Mouse (Mus musculus) CH12.LX (cell line): ENCODE data around the gene Atg4b. TPM values are rescaled to one million over a fixed set of nuclear protein-coding genes. Genes with fewer than 3 reads are reported as not detected.

Experiments used
- DNase-seq: peaks from one replicate; pipeline ENCODE4 v3.0.0-alpha.2; 2013; ENCODE audit errors: extremely low read depth
- H3K27ac ChIP-seq: 2 replicates; pipeline ENCODE4 v1.5.1; 2012; ENCODE audit warnings: low read depth, mild to moderate bottlenecking, control low read depth, moderate library complexity; ENCODE audit not compliant: insufficient read depth
- H3K27me3 ChIP-seq: replicated peaks from 2 replicates; pipeline ENCODE3; 2012; ENCODE audit warnings: inconsistent platforms
- H3K36me3 ChIP-seq, 2 experiments: replicated peaks in 1 of 2; 2 replicates each; pipeline versions ENCODE3 to v1.6.1; 2012; ENCODE audit warnings: inconsistent platforms in 1 of 2, low read length in 1 of 2, mild to moderate bottlenecking in 1 of 2, mixed read lengths in 1 of 2, moderate library complexity in 1 of 2; ENCODE audit not compliant: control insufficient read depth in 1 of 2, insufficient read depth in 1 of 2
- H3K4me1 ChIP-seq, 2 experiments: 2 replicates each; pipeline ENCODE4 v1.6.1; 2012; ENCODE audit warnings: inconsistent platforms in 1 of 2, moderate library complexity in 1 of 2; ENCODE audit not compliant: insufficient read depth in 2 of 2, control insufficient read depth in 1 of 2
- H3K4me2 ChIP-seq: 2 replicates; pipeline ENCODE4 v1.6.1; 2012; ENCODE audit warnings: low read depth, mild to moderate bottlenecking, control low read depth; ENCODE audit not compliant: poor library complexity, insufficient read depth, severe bottlenecking
- H3K4me3 ChIP-seq, 3 experiments: fragments of 150-350 bp in 1 of 3; sonication (generic) in 1 of 3; replicated peaks in 1 of 3; 2 replicates each; pipeline versions ENCODE3 to v1.5.1; 2011 to 2012; ENCODE audit warnings: low read depth in 2 of 3, low read length in 2 of 3, mild to moderate bottlenecking in 2 of 3, moderate library complexity in 2 of 3, control low read depth in 1 of 3, improper control_type of control experiment in 1 of 3, inconsistent platforms in 1 of 3, mixed read lengths in 1 of 3; ENCODE audit not compliant: poor library complexity in 1 of 3
- H3K79me2 ChIP-seq: replicated peaks from 2 replicates; pipeline ENCODE4 v1.6.1; 2012; ENCODE audit warnings: mild to moderate bottlenecking, moderate library complexity; ENCODE audit not compliant: control insufficient read depth, poor library complexity, insufficient read depth, severe bottlenecking; ENCODE audit errors: extremely low read depth
- H3K9ac ChIP-seq: 2 replicates; pipeline ENCODE4 v1.6.1; 2012; ENCODE audit warnings: low read depth, mild to moderate bottlenecking, control low read depth, moderate library complexity; ENCODE audit not compliant: insufficient read depth
- H3K9me3 ChIP-seq: replicated peaks from 2 replicates; pipeline ENCODE3; 2012; ENCODE audit warnings: low read length, inconsistent platforms, mixed read lengths
- BHLHE40 ChIP-seq: IDR thresholded peaks from 2 replicates; pipeline ENCODE4 v1.6.1; 2011; ENCODE audit warnings: mild to moderate bottlenecking, low read depth, low read length, improper control_type of control experiment
- CTCF ChIP-seq, 2 experiments: IDR thresholded peaks in 1 of 2; conservative IDR thresholded peaks in 1 of 2; 2 replicates each; pipeline ENCODE4 v1.5.1; 2011 to 2012; ENCODE audit warnings: low read depth in 2 of 2, low read length in 2 of 2, improper control_type of control experiment in 1 of 2, inconsistent platforms in 1 of 2, mild to moderate bottlenecking in 1 of 2, moderate library complexity in 1 of 2
- EP300 ChIP-seq: IDR thresholded peaks from 2 replicates; pipeline ENCODE4 v1.6.1; 2011; ENCODE audit warnings: low read length, improper control_type of control experiment
- ETS1 ChIP-seq: conservative IDR thresholded peaks from 2 replicates; pipeline ENCODE4 v1.6.1; 2012; ENCODE audit warnings: low read depth, mild to moderate bottlenecking, inconsistent platforms, low read length, improper control_type of control experiment, moderate library complexity
- GABPA ChIP-seq: IDR thresholded peaks from 2 replicates; pipeline ENCODE4 v1.6.1; 2012; ENCODE audit warnings: low read depth, low read length, improper control_type of control experiment, inconsistent platforms; ENCODE audit not compliant: insufficient replicate concordance
- IRF4 ChIP-seq: IDR thresholded peaks from 2 replicates; pipeline ENCODE4 v1.6.1; 2014; ENCODE audit warnings: low read depth, mild to moderate bottlenecking, inconsistent platforms, low read length, improper control_type of control experiment
- JUN ChIP-seq: IDR thresholded peaks from 2 replicates; pipeline ENCODE4 v1.6.1; 2011; ENCODE audit warnings: low read depth, mild to moderate bottlenecking, low read length, improper control_type of control experiment, moderate library complexity; ENCODE audit not compliant: insufficient read depth
- JUND ChIP-seq: conservative IDR thresholded peaks from 2 replicates; pipeline ENCODE4 v1.6.1; 2011; ENCODE audit warnings: low read depth, low read length, improper control_type of control experiment
- MAX ChIP-seq: IDR thresholded peaks from 2 replicates; pipeline ENCODE4 v1.6.1; 2011; ENCODE audit warnings: low read length, improper control_type of control experiment
- MAZ ChIP-seq: IDR thresholded peaks from 2 replicates; pipeline ENCODE4 v1.6.1; 2012; ENCODE audit warnings: low read depth, mild to moderate bottlenecking, inconsistent platforms, low read length, improper control_type of control experiment, moderate library complexity
- MEF2A ChIP-seq: IDR thresholded peaks from 2 replicates; pipeline ENCODE4 v1.6.1; 2014; ENCODE audit warnings: low read depth, mild to moderate bottlenecking, inconsistent platforms, low read length, improper control_type of control experiment, borderline replicate concordance
- NELFE ChIP-seq: IDR thresholded peaks from 2 replicates; pipeline ENCODE4 v1.6.1; 2011; ENCODE audit warnings: low read depth, low read length, improper control_type of control experiment
- POLR2A ChIP-seq: IDR thresholded peaks from 2 replicates; pipeline ENCODE4 v1.6.1; 2011; ENCODE audit warnings: low read depth, mild to moderate bottlenecking, improper control_type of control experiment, low read length
- SMC3 ChIP-seq: IDR thresholded peaks from 2 replicates; pipeline ENCODE4 v1.6.1; 2011; ENCODE audit warnings: low read depth, low read length, improper control_type of control experiment
- TBP ChIP-seq: conservative IDR thresholded peaks from 2 replicates; pipeline ENCODE4 v1.6.1; 2011; ENCODE audit warnings: low read depth, low read length, improper control_type of control experiment
- ZKSCAN1 ChIP-seq: IDR thresholded peaks from 2 replicates; pipeline ENCODE4 v1.6.1; 2012; ENCODE audit warnings: low read depth, inconsistent platforms, low read length, improper control_type of control experiment, borderline replicate concordance
- ZMIZ1 ChIP-seq: IDR thresholded peaks from 2 replicates; pipeline ENCODE4 v1.6.1; 2012; ENCODE audit warnings: low read depth, mild to moderate bottlenecking, inconsistent platforms, low read length, improper control_type of control experiment
- ZNF384 ChIP-seq: IDR thresholded peaks from 2 replicates; pipeline ENCODE4 v1.6.1; 2012; ENCODE audit warnings: low read depth, low read length, improper control_type of control experiment, inconsistent platforms
- dilution Hi-C: fragments of 300-500 bp; cut with MboI; formaldehyde crosslinking; loops from 2 replicates; pipeline ENCODE4 v1.14.3; 2020; ENCODE audit warnings: low sequenced_read_pairs; ENCODE audit not compliant: extremely low pct_unique_long_range_greater_than_20kb, extremely low pct_ligation_motif_present
- in situ Hi-C: fragments of 300-500 bp; cut with MboI; formaldehyde crosslinking; loops from 3 replicates; pipeline ENCODE4 v1.14.3; 2019; ENCODE audit warnings: low sequenced_read_pairs, low pct_ligation_motif_present, low pct_unique_long_range_greater_than_20kb, mixed read lengths
- polyA plus RNA-seq: library from polyadenylated mRNA; unstranded; fragments of >175 nt; gene quantifications from 2 replicates; pipeline ENCODE4 v1.2.1, GENCODE M21; 2012; ENCODE audit warnings: low read depth; ENCODE audit not compliant: insufficient read length
- total RNA-seq, 2 experiments: library from RNA; depleted of rRNA; stranded (reverse); fragments of 300-350 nt in 1 of 2; fragments of >200 nt in 1 of 2; gene quantifications; 2 replicates each; pipeline ENCODE4 v1.2.3; 2012 to 2014

Gene Atg4b
- total and polyA plus RNA-seq, 3 experiments = 20.1 to 55.1 (median 21.4) TPM

GRCm38 (mm10) chr1:93786912-93787311 lies 35.6 kb downstream of the Atg4b start:
- Histone ChIP-seq H3K27me3 (no peaks in the 10 kb centered on the region), H3K36me3 (peaks cover 65 to 87% of the 10 kb centered on the region in 2 experiments), H3K9me3 (no peaks in the 10 kb centered on the region), H3K4me3 (no peak overlapping the region), H3K4me2 (no peak overlapping the region), H3K9ac (no peak overlapping the region), H3K27ac (no peak overlapping the region)
- dilution Hi-C loops (no loop called here), in situ Hi-C loops (no loop called here)
- no peak for DNase-seq
- TF ChIP-seq CTCF (conservative IDR thresholded peaks at IDR 0.05 in 1 of 2, IDR thresholded peaks at IDR 0.05 in 1 of 2; ENCODE audit: low read depth in 2 of 2, low read length in 2 of 2) (no peak), SMC3 (no peak), NELFE (no peak)
- TF ChIP-seq, all 38 proteins: peak for 0
- Histone ChIP-seq H3K4me1 (no peaks in the 10 kb centered on the region), H3K79me2 (no peaks in the 10 kb centered on the region)

- H3K36me3 ChIP-seq = peaks cover 46 to 92% of the 10 kb centered on the region in 2 experiments
- H3K4me3 ChIP-seq = no peak overlapping the region
- H3K4me1 ChIP-seq = peaks cover 0 to 27% of the 10 kb centered on the region in 2 experiments; a peak in 2 of 4 replicates
- no peak overlapping the region for H3K9ac ChIP-seq
- no peak overlapping the region for H3K4me2 ChIP-seq
- no peaks in the 10 kb centered on the region for H3K9me3 ChIP-seq
- in situ Hi-C loops = no loop called here
- no peaks in the 10 kb centered on the region for H3K27me3 ChIP-seq
- no peak for DNase-seq
- peaks cover 9% of the 10 kb centered on the region for H3K79me2 ChIP-seq
- TF ChIP-seq EP300 = no peak
- no peak for TF ChIP-seq ZMIZ1
- TF ChIP-seq TBP = no peak
- no peak for TF ChIP-seq ETS1
- no peak for TF ChIP-seq MAX
- TF ChIP-seq MAZ = no peak
- no peak for TF ChIP-seq POLR2A
- no peak for TF ChIP-seq BHLHE40
- TF ChIP-seq SMC3 = no peak
- no peak for TF ChIP-seq GABPA
- no peak for TF ChIP-seq MEF2A
- TF ChIP-seq JUN = no peak
- TF ChIP-seq ZNF384 = no peak
- TF ChIP-seq IRF4 = no peak
- TF ChIP-seq ZKSCAN1 = no peak
- TF ChIP-seq JUND = no peak
- TF ChIP-seq, all 38 proteins: peak for 0
- H3K27ac ChIP-seq = no peak overlapping the region
- dilution Hi-C loops = no loop called here
These were observed 43.2 kb downstream of the Atg4b start for GRCm38 (mm10) chr1:93794526-93794925.
